Mouse (Mus musculus) common myeloid progenitor, adult 5-6 weeks (primary cell): ENCODE measurements at regions not wholly inside any gene's neighbourhood (a gene's known extent, or its start where the extent isn't known, plus 50 kb on each side); places are given as distances from the start of the nearest gene placed in this dataset.
A peak's percentile ranks its signal among the peaks of the same experiment; 100 is the strongest.

Experiments
- ATAC-seq: replicated peaks from 2 replicates; pipeline ENCODE4 v1.8.0; 2016; ENCODE audit warnings: low read depth, mild to moderate bottlenecking, moderate TSS enrichment, inconsistent platforms; ENCODE audit not compliant: poor library complexity, severe bottlenecking

GRCm38 (mm10) chr2:133351306-133351705 lies 200.7 kb upstream of the Bmp2 start:
- no peak for ATAC-seq

- no peak for ATAC-seq
Measured at GRCm38 (mm10) chr2:133352800-133353199, 199.2 kb upstream of the Bmp2 start.

GRCm38 (mm10) chr2:133362693-133363443 lies 189.1 kb upstream of the Bmp2 start:
- no peak for ATAC-seq

- no peak for ATAC-seq
Measured at GRCm38 (mm10) chr2:133371490-133372215, 180.3 kb upstream of the Bmp2 start.

- peak; percentile 58 for ATAC-seq
Measured at GRCm38 (mm10) chr2:133373543-133373942, 178.4 kb upstream of the Bmp2 start.

- ATAC-seq: peak; percentile 79
Measured at GRCm38 (mm10) chr2:133381054-133381453, 170.9 kb upstream of the Bmp2 start.

GRCm38 (mm10) chr2:133383135-133383920 lies 168.6 kb upstream of the Bmp2 start:
- no peak for ATAC-seq

- ATAC-seq: peak; percentile 39; the same call in 1 of the 2 replicates
Measured at GRCm38 (mm10) chr2:133385297-133385696, 166.7 kb upstream of the Bmp2 start.

GRCm38 (mm10) chr2:133387349-133387748 lies 164.6 kb upstream of the Bmp2 start:
- no peak for ATAC-seq

GRCm38 (mm10) chr2:133392298-133392697 lies 159.7 kb upstream of the Bmp2 start:
- no peak for ATAC-seq

- no peak for ATAC-seq
Measured at GRCm38 (mm10) chr2:133397566-133397965, 154.4 kb upstream of the Bmp2 start.

GRCm38 (mm10) chr2:133399059-133399690 lies 152.8 kb upstream of the Bmp2 start:
- no peak for ATAC-seq

GRCm38 (mm10) chr2:133400963-133401362 lies 151.0 kb upstream of the Bmp2 start:
- ATAC-seq: no peak

- no peak for ATAC-seq
Measured at GRCm38 (mm10) chr2:133416990-133417581, 134.9 kb upstream of the Bmp2 start.

GRCm38 (mm10) chr2:133419686-133420303 lies 132.2 kb upstream of the Bmp2 start:
- peak; percentile 89 for ATAC-seq

- peak; percentile 50 for ATAC-seq
Measured at GRCm38 (mm10) chr2:133425538-133425937, 126.4 kb upstream of the Bmp2 start.

- no peak for ATAC-seq
Measured at GRCm38 (mm10) chr2:133427039-133427438, 124.9 kb upstream of the Bmp2 start.

GRCm38 (mm10) chr2:133429369-133430062 lies 122.4 kb upstream of the Bmp2 start:
- ATAC-seq: peak; percentile 30
